14 mouse cellular contexts compared by ENCODE assay signal in genomic region chr7:82860626-82861025, GRCm38 (mm10). TPM values are rescaled to one million over a fixed set of nuclear protein-coding genes. Genes with fewer than 3 reads are reported as not detected.
DNase-seq lines count a peak whose midpoint lies in the region; ATAC-seq lines count a peak whose summit lies in the region.
"Had no signal": no experiment of that assay in that cellular context is flagged by ENCODE, and none has a peak within 500 bp of the region (broad histone marks: within the 10 kb centered on the region; RNA-seq: fewer than 3 reads in every experiment).

No protein-coding gene starts in this region.

- no peak for ATAC-seq in megakaryocyte, adult 5-6 weeks (ENCODE audit: poor library complexity, severe bottlenecking)
- ATAC-seq: forebrain, embryonic 14.5 days had no signal

- peak; percentile 75 for DNase-seq in kidney, adult 11 months
- DNase-seq in kidney, postnatal 10 days, result no peak
- DNase-seq in kidney, adult 9 months, result peak; percentile 88
- DNase-seq in kidney, postnatal 4 days, result no peak
- peak; percentile 58 to 84 for DNase-seq in kidney, postnatal 25 days
- DNase-seq: adrenal gland, adult 2 months; adrenal gland, postnatal 25 days; cerebellum, adult 18-20 months; cerebellum, adult 9-11 months; cerebellum, postnatal 36 days; gastrocnemius, adult 2 months; gastrocnemius, postnatal 25 days had no signal

RNA-seq across cellular contexts. Expression of gene Mex3b, which starts 6.5 kb away (rescaled TPM):
- 2.5 and 3.7 TPM in 2 replicates for total RNA-seq in megakaryocyte, adult 5-6 weeks (2015)
- 3.9 and 5.2 TPM in 2 replicates for total RNA-seq in megakaryocyte, adult 5-6 weeks (2017)

Comparison
In these comparisons a context has a peak if more than half of its experiments do, and no peak if none do; other contexts are left out.
1. DNase-seq: peak in kidney, adult 11 months (single experiment), kidney, adult 9 months (single experiment) and kidney, postnatal 25 days (2 of 2); none in kidney, postnatal 10 days (single experiment) and kidney, postnatal 4 days (0 of 2).